12 mouse cellular contexts compared by ENCODE assay signal in genomic region chr11:3560202-3560601, GRCm38 (mm10). TPM values are rescaled to one million over a fixed set of nuclear protein-coding genes. Genes with fewer than 3 reads are reported as not detected.
DNase-seq lines count a peak whose midpoint lies in the region; ATAC-seq and TF ChIP-seq lines count a peak whose summit lies in the region.
"Had no signal": no experiment of that assay in that cellular context is flagged by ENCODE, and none has a peak within 500 bp of the region (broad histone marks: within the 10 kb centered on the region; RNA-seq: fewer than 3 reads in every experiment).

No protein-coding gene starts in this region.

- intact Hi-C loops in heart, postnatal 36 days (cut with DNase I): no loop called here

- H3K9me3 ChIP-seq in heart, embryonic 12.5 days (replicated peaks): no peaks in the 10 kb centered on the region
- H3K9me3 ChIP-seq in heart, postnatal 0 days (replicated peaks; ENCODE audit: control insufficient read depth, low read length): no peaks in the 10 kb centered on the region
- H3K9me3 ChIP-seq: hindbrain, embryonic 13.5 days had no signal

- H3K4me3 ChIP-seq in heart, embryonic 12.5 days: no peak overlapping the region
- no peak overlapping the region for H3K4me3 ChIP-seq in heart, postnatal 0 days (ENCODE audit: low read depth, low read length)
- H3K4me3 ChIP-seq: hindbrain, embryonic 13.5 days; layer of hippocampus, adult 2 months; megakaryocyte, embryonic 14.5 days had no signal

- whole genome bisulfite sequencing in heart, embryonic 12.5 days: 58% methylated on average over 5 of the region's 5 CpGs
- 48% methylated on average over 5 of the region's 5 CpGs for WGBS in heart, postnatal 0 days

- H3K27ac ChIP-seq in heart, embryonic 12.5 days (ENCODE audit: poor library complexity, severe bottlenecking): peak overlapping the region; percentile 51
- no peak overlapping the region for H3K27ac ChIP-seq in heart, postnatal 0 days (ENCODE audit: low read depth)
- H3K27ac ChIP-seq: hindbrain, embryonic 13.5 days; layer of hippocampus, adult 2 months had no signal

- no peak for TF ChIP-seq CTCF in heart, postnatal 0 days (IDR thresholded peaks at IDR 0.05; ENCODE audit: low read depth)

- TF ChIP-seq EP300 in heart, postnatal 0 days (IDR thresholded peaks at IDR 0.05; ENCODE audit: low read depth): 0 out of 2 replicates have a peak, but pooled peaks have one; percentile 45

- peak; percentile 34; the same call in 1 of the 2 replicates for ATAC-seq in heart, embryonic 12.5 days (ENCODE audit: insufficient number of reproducible peaks, low FRiP score)
- ATAC-seq in heart, postnatal 0 days (ENCODE audit: insufficient read depth, low read depth): peak; percentile 49

- no peak overlapping the region for H3K9ac ChIP-seq in heart, embryonic 12.5 days
- H3K9ac ChIP-seq in heart, postnatal 0 days (replicated peaks; ENCODE audit: low read depth, low read length): no peak overlapping the region
- H3K9ac ChIP-seq: hindbrain, embryonic 13.5 days had no signal

- H3K4me2 ChIP-seq in heart, embryonic 12.5 days: no peak overlapping the region
- H3K4me2 ChIP-seq in heart, postnatal 0 days (ENCODE audit: low read depth, low read length): no peak overlapping the region
- H3K4me2 ChIP-seq: hindbrain, embryonic 13.5 days had no signal

- no peaks in the 10 kb centered on the region for H3K36me3 ChIP-seq in heart, embryonic 12.5 days
- no peaks in the 10 kb centered on the region for H3K36me3 ChIP-seq in heart, postnatal 0 days (replicated peaks; ENCODE audit: control insufficient read depth, insufficient read depth, low read length)
- H3K36me3 ChIP-seq: hindbrain, embryonic 13.5 days had no signal

- no peak for DNase-seq in heart, postnatal 36 days
- peak; percentile 30 for DNase-seq in urinary bladder, postnatal 14 days (ENCODE audit: low spot score)
- no peak for DNase-seq in urinary bladder, postnatal 10 days (ENCODE audit: low spot score)
- peak; percentile 75 for DNase-seq in heart, postnatal 0 days (ENCODE audit: low spot score)
- DNase-seq in layer of hippocampus, postnatal 10 days (ENCODE audit: low spot score in 2 of 2): no peak
- DNase-seq in retina, postnatal 1 day: no peak
- DNase-seq in embryo, embryonic 11 days: no peak
- DNase-seq: cerebellum, postnatal 14 days had no signal

- H3K27me3 ChIP-seq in heart, embryonic 12.5 days (replicated peaks): no peaks in the 10 kb centered on the region
- no peaks in the 10 kb centered on the region for H3K27me3 ChIP-seq in heart, postnatal 0 days (ENCODE audit: control insufficient read depth, insufficient read depth, low read length)
- H3K27me3 ChIP-seq: hindbrain, embryonic 13.5 days had no signal

- H3K4me1 ChIP-seq in heart, embryonic 12.5 days (replicated peaks): peaks cover 50% of the 10 kb centered on the region
- H3K4me1 ChIP-seq in heart, postnatal 0 days (ENCODE audit: control insufficient read depth, insufficient read depth): peaks cover 16% of the 10 kb centered on the region
- H3K4me1 ChIP-seq: hindbrain, embryonic 13.5 days had no signal

RNA-seq across cellular contexts. Expression of gene Smtn, which starts 19.8 kb away (rescaled TPM):
- polyA plus RNA-seq in heart, embryonic 12.5 days (2016; fragmentation: Nextera tagmentation; extraction: Ambion mirVana): 94.7 and 95.3 TPM in 2 replicates
- total RNA-seq in heart, postnatal 36 days (2021): 100 to 1,000 TPM; 146 to 153 TPM
- 74.5 and 94.2 TPM in 2 replicates for total RNA-seq in heart, postnatal 0 days (2014; rRNA removed; ENCODE audit: low replicate concordance)
- 86.3 and 104 TPM in 2 replicates for polyA plus RNA-seq in heart, postnatal 0 days (2015; fragmentation: Nextera tagmentation; extraction: Ambion mirVana)
- 10 to 100 TPM; 17.0 TPM for total RNA-seq in layer of hippocampus, postnatal 10 days (2021)

RNA-seq across cellular contexts. Expression of gene Selenom, which starts 45.7 kb away (rescaled TPM):
- polyA plus RNA-seq in heart, embryonic 12.5 days (2016; fragmentation: Nextera tagmentation; extraction: Ambion mirVana): 125 and 129 TPM in 2 replicates
- 10 to 100 TPM; 37.6 to 43.8 TPM for total RNA-seq in heart, postnatal 36 days (2021)
- 147 and 156 TPM in 2 replicates for total RNA-seq in heart, postnatal 0 days (2014; rRNA removed; ENCODE audit: low replicate concordance)
- polyA plus RNA-seq in heart, postnatal 0 days (2015; fragmentation: Nextera tagmentation; extraction: Ambion mirVana): 129 and 130 TPM in 2 replicates
- total RNA-seq in layer of hippocampus, postnatal 10 days (2021): 100 to 1,000 TPM; 250 to 255 TPM

RNA-seq across cellular contexts. Expression of gene Inpp5j, which starts 55.6 kb away (rescaled TPM):
- 11.4 and 11.5 TPM in 2 replicates for polyA plus RNA-seq in heart, embryonic 12.5 days (2016; fragmentation: Nextera tagmentation; extraction: Ambion mirVana)
- 10 to 100 TPM; 15.7 to 25.8 TPM for total RNA-seq in heart, postnatal 36 days (2021)
- total RNA-seq in heart, postnatal 0 days (2014; rRNA removed; ENCODE audit: low replicate concordance): 7.1 and 9.4 TPM in 2 replicates
- 12.4 and 12.8 TPM in 2 replicates for polyA plus RNA-seq in heart, postnatal 0 days (2015; fragmentation: Nextera tagmentation; extraction: Ambion mirVana)
- total RNA-seq in layer of hippocampus, postnatal 10 days (2021): 10 to 100 TPM; 47.0 to 52.9 TPM

Comparison
In these comparisons a context has a peak if more than half of its experiments do, and no peak if none do; other contexts are left out.
1. DNase-seq: peak in urinary bladder, postnatal 14 days (single experiment) and heart, postnatal 0 days (single experiment); none in heart, postnatal 36 days (0 of 2), urinary bladder, postnatal 10 days (single experiment), layer of hippocampus, postnatal 10 days (0 of 2), retina, postnatal 1 day (single experiment) and embryo, embryonic 11 days (single experiment).